Mouse (Mus musculus): Measurements from ENCODE around the gene Nphs2.
"Not testable (repeated sequence)": the region's sequence is repeated elsewhere in the genome, so short reads cannot be mapped to it uniquely, and the experiment has no call there.

Nphs2 gene

GRCm38 (mm10) chr1:156310630-156311029 lies at the start of gene Nphs2:
Nphs2 (plus strand) TSS chr1:156310727.
- no peak for DNase-seq

- peak; percentile 45 to 69 for DNase-seq
Observed at GRCm38 (mm10) chr1:156263352-156263751, 47.2 kb upstream of the Nphs2 start.

- DNase-seq = no peak
Observed at GRCm38 (mm10) chr1:156263946-156264345, 46.6 kb upstream of the Nphs2 start.

- DNase-seq = not testable (repeated sequence)
Observed at GRCm38 (mm10) chr1:156268546-156268945, 42.0 kb upstream of the Nphs2 start.

DNA sequence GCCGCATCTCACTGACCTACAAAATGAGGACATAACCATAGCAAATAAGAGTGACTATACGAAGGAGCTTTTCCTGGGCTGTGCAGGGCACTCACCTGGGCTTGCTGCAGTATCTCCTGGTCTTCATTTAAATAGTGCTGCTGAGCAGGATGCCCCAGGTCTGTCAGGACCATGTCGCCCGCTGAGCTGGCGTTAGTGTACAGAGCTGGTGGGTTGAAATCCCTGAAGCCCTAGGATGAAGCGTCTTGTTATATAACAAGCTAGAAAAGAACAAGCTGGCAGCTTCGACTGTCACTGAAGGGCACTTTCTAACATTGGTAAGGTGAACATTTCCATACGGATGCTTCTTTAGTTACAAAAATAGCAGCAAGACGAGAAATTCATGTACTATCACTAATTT lies 40.1 kb upstream of the Nphs2 start:
- DNase-seq = no peak

GRCm38 (mm10) chr1:156271654-156272053 lies 38.9 kb upstream of the Nphs2 start:
- DNase-seq = no peak

- no peak for DNase-seq
Observed at GRCm38 (mm10) chr1:156273647-156274046, 36.9 kb upstream of the Nphs2 start.

DNA sequence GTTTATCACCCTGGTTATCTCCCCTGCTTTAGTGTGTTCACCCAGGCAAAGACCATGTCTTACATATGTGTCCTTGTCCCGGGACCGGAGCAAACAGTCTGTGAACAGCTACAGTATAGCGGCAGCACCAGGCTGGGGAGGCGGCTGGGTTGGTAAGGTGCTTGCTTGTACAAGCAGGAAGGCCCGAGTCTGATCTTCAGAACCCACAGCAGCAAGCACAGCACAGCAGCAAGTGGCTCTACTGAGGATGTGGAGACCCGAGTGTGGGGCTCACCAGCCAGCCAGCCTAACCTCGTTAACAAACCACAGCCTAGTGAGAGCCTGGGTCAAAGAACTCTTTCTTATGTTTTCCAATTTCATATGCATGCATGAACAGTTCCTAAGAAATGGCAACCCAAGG lies 30.4 kb upstream of the Nphs2 start:
- DNase-seq = no peak

- DNase-seq = no peak
Observed at GRCm38 (mm10) chr1:156284207-156284606, 26.3 kb upstream of the Nphs2 start.

DNA sequence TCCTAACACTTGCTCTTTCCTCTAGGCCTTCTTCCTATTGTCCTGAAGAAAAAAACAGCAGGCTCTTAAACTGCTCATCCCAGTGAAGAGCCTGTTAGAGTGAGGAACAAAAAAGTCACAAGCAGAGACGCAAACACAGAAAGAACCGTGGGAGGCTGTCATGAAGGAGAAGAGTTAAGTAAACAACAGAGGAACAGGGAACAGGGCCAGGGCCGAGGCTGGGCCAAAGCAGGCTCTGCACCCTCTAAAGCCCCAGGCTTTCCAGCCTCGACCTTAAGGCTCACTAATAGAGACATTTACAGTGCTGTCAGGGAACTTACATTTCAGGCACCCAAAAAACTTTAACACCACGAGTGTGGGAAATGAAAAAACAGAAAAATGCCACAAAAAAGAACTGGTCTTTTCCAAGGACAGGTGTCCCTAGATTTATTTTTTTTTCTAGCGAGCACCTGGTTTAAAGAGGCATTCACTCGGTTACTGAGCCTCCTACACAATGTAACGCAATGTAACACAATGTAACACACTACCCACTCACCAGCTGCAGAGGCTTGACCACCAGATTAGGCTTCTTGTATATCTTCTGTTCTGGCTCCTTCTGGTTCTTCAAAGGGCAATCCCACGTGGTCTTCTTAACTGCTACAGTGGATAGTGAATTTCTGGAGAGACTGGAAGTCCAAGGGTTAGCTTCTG lies 25.5 kb upstream of the Nphs2 start:
- no peak for DNase-seq

DNA sequence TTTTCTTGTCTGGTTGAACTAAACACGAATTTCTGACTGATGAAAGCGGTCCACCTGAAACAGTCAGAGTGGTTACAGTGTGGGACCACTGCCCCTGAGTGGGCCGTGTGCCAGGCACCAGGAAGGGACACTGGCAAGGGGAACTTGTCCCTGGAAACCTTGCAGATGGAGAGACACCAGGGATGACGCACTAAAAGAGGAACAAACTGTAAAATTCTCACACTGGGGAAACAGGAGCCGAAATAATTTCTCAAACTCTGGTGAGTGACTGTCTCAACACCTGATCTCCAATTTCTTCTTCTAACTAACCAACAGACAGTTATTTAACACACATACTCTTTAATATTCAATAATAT lies 25.0 kb upstream of the Nphs2 start:
- DNase-seq = no peak

DNA sequence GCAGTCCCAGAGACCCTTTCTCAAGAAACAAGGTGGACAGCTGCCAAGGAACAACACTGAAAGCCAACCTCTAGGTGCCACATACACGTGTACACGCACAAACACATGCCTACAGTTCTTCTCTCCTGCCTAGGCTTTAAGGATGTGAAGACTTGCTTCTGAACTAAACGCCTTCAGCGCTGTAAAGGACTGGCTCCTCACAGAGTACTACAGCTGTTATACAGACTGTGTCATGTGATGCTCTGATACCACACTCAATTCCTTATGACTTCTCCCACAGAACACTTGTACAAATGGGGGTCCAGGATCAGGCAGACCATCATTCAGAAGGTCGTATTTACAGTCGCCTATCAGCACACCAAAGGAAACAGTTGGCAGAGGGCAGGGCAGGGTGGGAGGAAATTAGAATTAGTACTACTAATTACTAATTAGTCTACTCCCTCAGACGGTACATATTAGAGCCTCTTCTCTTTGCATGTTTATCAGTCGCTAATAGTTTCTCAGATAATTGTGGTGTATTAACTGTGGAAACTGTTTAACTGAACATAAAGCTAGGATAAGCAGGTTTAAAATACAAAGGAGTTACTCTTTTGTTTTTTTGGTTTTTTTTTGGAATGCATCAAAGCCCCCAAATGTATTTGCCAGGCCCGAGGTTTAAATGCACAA lies 21.8 kb upstream of the Nphs2 start:
- no peak for DNase-seq

DNA sequence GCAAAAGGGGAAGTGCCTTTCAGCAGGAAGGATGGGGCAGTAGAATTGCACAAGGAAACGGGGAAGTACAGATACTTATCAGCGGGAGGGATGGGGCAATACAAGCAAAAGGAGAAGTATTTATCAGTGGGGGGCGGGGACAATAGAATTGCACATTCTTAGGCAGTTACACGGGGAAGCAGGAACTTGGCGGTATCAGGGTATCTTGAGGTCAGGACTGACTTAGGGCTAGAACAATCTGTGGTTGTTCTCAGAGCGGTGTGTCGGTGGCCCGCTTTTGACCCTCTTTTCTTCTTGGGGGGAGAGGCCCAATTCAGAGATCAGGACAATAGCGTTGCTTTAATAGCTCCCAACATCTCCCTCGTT lies 21.3 kb upstream of the Nphs2 start:
- not testable (repeated sequence) for DNase-seq

GRCm38 (mm10) chr1:156290016-156290415 lies 20.5 kb upstream of the Nphs2 start:
- no peak for DNase-seq

GRCm38 (mm10) chr1:156302911-156303749 lies 7.4 kb upstream of the Nphs2 start, which contains the start of gene Tdrd5:
Tdrd5 (minus strand) TSS chr1:156303664.
- DNase-seq = peak; percentile 4 to 18

GRCm38 (mm10) chr1:156308595-156308994 lies 1.9 kb upstream of the Nphs2 start:
- no peak for DNase-seq

GRCm38 (mm10) chr1:156323126-156323525 lies 12.6 kb downstream of the Nphs2 start:
- no peak for DNase-seq

DNA sequence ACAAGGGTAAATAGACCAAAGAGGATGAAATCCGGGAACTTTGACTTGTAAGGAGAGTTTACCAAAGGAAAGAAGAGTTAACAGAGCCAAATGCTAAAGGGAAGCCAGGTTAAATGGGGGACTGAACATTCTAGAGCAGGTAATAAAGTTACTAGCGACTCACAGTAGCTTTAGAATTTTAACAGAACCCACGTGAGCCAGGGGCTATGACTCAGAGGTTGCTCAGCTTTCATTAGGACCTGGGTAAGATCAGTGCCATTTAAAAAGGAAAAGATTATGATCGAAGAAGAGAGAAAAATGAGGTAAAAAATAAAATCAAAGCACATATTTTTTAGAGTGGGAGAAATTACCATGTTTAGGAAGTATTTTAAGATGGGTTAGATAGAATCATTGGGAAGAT lies 30.3 kb downstream of the Nphs2 start:
- no peak for DNase-seq

DNA sequence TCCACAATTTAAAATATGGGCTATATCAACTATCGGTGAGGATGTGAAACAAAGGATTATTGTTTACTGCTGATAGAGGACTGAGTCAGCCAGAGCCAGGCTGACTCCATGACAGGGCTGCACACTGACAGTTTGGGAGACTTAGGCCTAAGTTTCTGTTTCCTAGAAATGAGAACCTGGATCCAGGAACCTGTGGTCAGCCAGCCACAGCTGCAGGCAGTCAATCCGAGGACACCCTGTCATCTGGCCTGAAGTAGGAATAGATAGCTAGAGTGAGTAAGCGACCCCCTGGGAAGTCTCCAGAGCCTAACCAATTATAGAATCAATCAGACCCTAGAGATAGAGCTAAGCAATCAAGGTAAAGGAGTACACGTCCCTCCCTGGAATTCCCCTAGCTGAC lies 33.9 kb downstream of the Nphs2 start:
- no peak for DNase-seq

DNA sequence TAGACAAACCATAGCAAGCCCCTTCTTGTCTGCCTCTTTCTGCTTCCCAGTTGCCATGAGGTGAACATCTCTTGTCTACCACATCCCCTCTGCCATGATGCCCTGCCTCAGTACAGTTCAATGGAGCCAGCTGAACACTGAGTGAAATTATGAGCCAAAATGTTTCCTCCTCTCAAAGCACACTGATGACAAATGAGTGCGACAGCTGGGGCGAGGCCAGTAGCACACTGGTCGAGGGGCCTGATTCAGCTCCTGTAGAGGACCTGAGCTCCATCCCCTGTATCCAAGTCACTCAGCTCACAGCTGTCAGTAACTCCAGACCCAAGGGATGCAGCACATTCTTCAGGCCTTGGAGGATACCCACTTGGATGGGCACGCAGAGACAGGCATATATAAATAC lies 35.1 kb downstream of the Nphs2 start:
- no peak for DNase-seq

DNA sequence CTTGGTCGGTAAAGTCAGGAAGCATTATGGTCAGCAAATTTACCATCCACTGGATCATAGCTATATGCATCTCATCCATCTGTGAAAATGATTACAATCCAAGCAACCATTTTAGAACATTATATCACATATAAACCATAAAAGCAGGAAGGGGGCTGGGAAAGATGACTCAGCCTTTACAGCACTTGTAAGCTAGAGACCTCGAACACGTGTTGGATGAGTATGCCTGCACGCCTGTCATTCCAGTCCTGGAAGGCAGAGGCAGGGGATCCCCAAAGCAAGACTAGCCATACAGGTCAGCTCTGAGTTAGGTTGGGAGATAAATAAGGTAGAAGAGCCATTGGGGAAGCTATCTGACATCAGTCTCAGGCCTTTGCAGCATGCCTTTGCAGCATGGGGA lies 38.5 kb downstream of the Nphs2 start:
- no peak for DNase-seq

GRCm38 (mm10) chr1:156350441-156350840 lies 39.9 kb downstream of the Nphs2 start:
- DNase-seq = no peak

GRCm38 (mm10) chr1:156352466-156352865 lies 41.9 kb downstream of the Nphs2 start:
- no peak for DNase-seq

DNA sequence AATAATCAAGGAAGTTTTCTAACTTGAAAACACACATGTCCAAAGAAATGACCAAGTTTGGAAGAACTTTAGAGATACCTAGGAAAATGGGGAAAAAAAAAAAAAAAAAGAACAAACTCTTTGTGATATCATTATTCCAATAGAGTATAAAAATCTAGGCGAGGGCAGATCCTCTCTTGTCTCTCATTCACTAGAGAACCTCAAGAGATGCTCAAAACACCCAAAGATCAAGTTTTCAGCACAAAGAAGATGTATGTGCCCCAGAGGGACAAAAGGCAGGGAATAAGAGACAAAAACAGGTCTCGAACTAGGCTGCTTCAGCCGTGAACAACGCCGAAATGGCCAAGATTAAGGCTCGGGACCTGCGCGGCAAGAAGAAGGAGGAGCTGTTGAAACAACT lies 55.2 kb downstream of the Nphs2 start, which contains the start of gene Gm2000:
Gm2000 (plus strand) TSS at position 301 of the 400 bp plus-strand sequence.
- no peak for DNase-seq
